ENCODE assay signal across 18 mouse cellular contexts in genomic region chr5:21914776-21915175, GRCm38 (mm10). TPM values are rescaled to one million over a fixed set of nuclear protein-coding genes. Genes with fewer than 3 reads are reported as not detected.
"Had no signal": no experiment of that assay in that cellular context is flagged by ENCODE, and none has a peak within 500 bp of the region (broad histone marks: within the 10 kb centered on the region; RNA-seq: fewer than 3 reads in every experiment).

No protein-coding gene starts in this region.

- ATAC-seq: liver, postnatal 0 days; midbrain, embryonic 16.5 days had no signal

- H3K27me3 ChIP-seq: kidney, embryonic 15.5 days; limb, embryonic 12.5 days; liver, embryonic 13.5 days; midbrain, embryonic 12.5 days; neural tube, embryonic 13.5 days had no signal

- H3K36me3 ChIP-seq: kidney, embryonic 15.5 days; limb, embryonic 12.5 days; midbrain, embryonic 12.5 days had no signal

- H3K27ac ChIP-seq: kidney, embryonic 15.5 days; left cerebral cortex, adult 2 months; limb, embryonic 12.5 days; liver, embryonic 13.5 days; midbrain, embryonic 12.5 days; neural tube, embryonic 13.5 days had no signal

- H3K4me1 ChIP-seq: kidney, embryonic 15.5 days; limb, embryonic 12.5 days; liver, embryonic 13.5 days; midbrain, embryonic 12.5 days; neural tube, embryonic 13.5 days had no signal

- DNase-seq: kidney, postnatal 25 days; liver; liver, embryonic 13.5 days; liver, postnatal 0 days; retina, postnatal 1 day; right cerebral cortex, postnatal 4 days; spleen, adult 18-20 months; thymus, adult 18-20 months; thymus, postnatal 14 days had no signal

- H3K4me2 ChIP-seq: kidney, embryonic 15.5 days; limb, embryonic 12.5 days; liver, embryonic 13.5 days; midbrain, embryonic 12.5 days; neural tube, embryonic 13.5 days had no signal

- H3K4me3 ChIP-seq: kidney, embryonic 15.5 days; left cerebral cortex, adult 2 months; limb, embryonic 12.5 days; liver, embryonic 13.5 days; midbrain, embryonic 12.5 days; neural tube, embryonic 13.5 days had no signal

- H3K9ac ChIP-seq: kidney, embryonic 15.5 days; limb, embryonic 12.5 days; liver, embryonic 13.5 days; liver, postnatal 0 days; midbrain, embryonic 12.5 days; neural tube, embryonic 13.5 days had no signal

- H3K9me3 ChIP-seq: kidney, embryonic 15.5 days; limb, embryonic 12.5 days; liver, embryonic 13.5 days; midbrain, embryonic 12.5 days had no signal

RNA-seq across cellular contexts. Expression of gene Slc26a5, which starts 49.4 kb away (rescaled TPM):
- total RNA-seq: layer of hippocampus, postnatal 25 days; megakaryocyte-erythroid progenitor cell, adult 5-6 weeks had no signal
- polyA plus RNA-seq: kidney, embryonic 15.5 days; liver, embryonic 13.5 days; liver, postnatal 0 days; neural tube, embryonic 13.5 days; stomach, embryonic 14.5 days had no signal
